Mouse (Mus musculus): ENCODE measurements around the gene Garnl3. TPM values are rescaled to one million over a fixed set of nuclear protein-coding genes. Genes with fewer than 3 reads are reported as not detected.

Garnl3 gene
- total and polyA plus RNA-seq, 2 experiments from 2014 or later: 49.8 to 114 TPM

- Histone ChIP-seq H3K9ac (no peak overlapping the region), H3K4me3 (ENCODE audit: low read depth, low read length) (no peak overlapping the region), H3K27ac (ENCODE audit: low read depth, low read length) (no peak overlapping the region), H3K9me3 (ENCODE audit: low read length) (no peaks in the 10 kb centered on the region), H3K4me2 (ENCODE audit: low read depth) (no peak overlapping the region), H3K4me1 (ENCODE audit: insufficient read depth) (no peaks in the 10 kb centered on the region), H3K36me3 (ENCODE audit: insufficient read depth) (peaks cover 63% of the 10 kb centered on the region), H3K27me3 (ENCODE audit: insufficient read depth, low read length) (no peaks in the 10 kb centered on the region)
- DNase-seq (no peak), ATAC-seq (no peak)
- 82% methylated on average over 4 of the region's 4 CpGs for WGBS
- no peak for TF ChIP-seq CTCF (IDR thresholded peaks at IDR 0.05; ENCODE audit: low read depth)
These were observed 33.8 kb upstream of the Garnl3 start for GRCm38 (mm10) chr2:33165229-33165628.

- DNase-seq: no peak
- H3K27me3 ChIP-seq (ENCODE audit: insufficient read depth, low read length): no peaks in the 10 kb centered on the region
- H3K27ac ChIP-seq (ENCODE audit: low read depth, low read length): no peak overlapping the region
- no peak for TF ChIP-seq CTCF (IDR thresholded peaks at IDR 0.05; ENCODE audit: low read depth)
- no peaks in the 10 kb centered on the region for H3K9me3 ChIP-seq (ENCODE audit: low read length)
- no peaks in the 10 kb centered on the region for H3K4me1 ChIP-seq (ENCODE audit: insufficient read depth)
- WGBS: 65% methylated on average over 3 of the region's 3 CpGs
- no peak overlapping the region for H3K4me2 ChIP-seq (ENCODE audit: low read depth)
- no peak overlapping the region for H3K9ac ChIP-seq
- H3K4me3 ChIP-seq (ENCODE audit: low read depth, low read length): no peak overlapping the region
- no peak for ATAC-seq
- H3K36me3 ChIP-seq (ENCODE audit: insufficient read depth): peaks cover 66% of the 10 kb centered on the region
These were observed 33.2 kb upstream of the Garnl3 start for GRCm38 (mm10) chr2:33164646-33165045.

- Histone ChIP-seq H3K4me2 (ENCODE audit: low read depth) (no peak overlapping the region), H3K36me3 (ENCODE audit: insufficient read depth) (peaks cover 65% of the 10 kb centered on the region), H3K27ac (ENCODE audit: low read depth, low read length) (no peak overlapping the region), H3K4me1 (ENCODE audit: insufficient read depth) (no peaks in the 10 kb centered on the region), H3K9ac (no peak overlapping the region), H3K27me3 (ENCODE audit: insufficient read depth, low read length) (no peaks in the 10 kb centered on the region), H3K9me3 (ENCODE audit: low read length) (no peaks in the 10 kb centered on the region), H3K4me3 (ENCODE audit: low read depth, low read length) (no peak overlapping the region)
- WGBS: 69% methylated on average over 2 of the region's 2 CpGs
- DNase-seq (no peak), ATAC-seq (no peak)
- TF ChIP-seq CTCF (IDR thresholded peaks at IDR 0.05; ENCODE audit: low read depth): no peak
These were observed 30.7 kb upstream of the Garnl3 start for GRCm38 (mm10) chr2:33162126-33162525.

GRCm38 (mm10) chr2:33160326-33160973 is 29.0 kb upstream of the Garnl3 start:
- ATAC-seq (no peak), DNase-seq (no peak)
- no peak for TF ChIP-seq CTCF (IDR thresholded peaks at IDR 0.05; ENCODE audit: low read depth)
- H3K27me3 ChIP-seq (ENCODE audit: insufficient read depth, low read length): no peaks in the 10 kb centered on the region
- H3K9me3 ChIP-seq (ENCODE audit: low read length): no peaks in the 10 kb centered on the region
- H3K27ac ChIP-seq (ENCODE audit: low read depth, low read length): no peak overlapping the region
- H3K4me3 ChIP-seq (ENCODE audit: low read depth, low read length): no peak overlapping the region
- H3K4me1 ChIP-seq (ENCODE audit: insufficient read depth): no peaks in the 10 kb centered on the region
- no peak overlapping the region for H3K9ac ChIP-seq
- no peak overlapping the region for H3K4me2 ChIP-seq (ENCODE audit: low read depth)
- 75% methylated on average over 12 of the region's 12 CpGs for WGBS
- peaks cover 69% of the 10 kb centered on the region for H3K36me3 ChIP-seq (ENCODE audit: insufficient read depth)

- Histone ChIP-seq H3K27me3 (ENCODE audit: insufficient read depth, low read length) (no peaks in the 10 kb centered on the region), H3K27ac (ENCODE audit: low read depth, low read length) (no peak overlapping the region), H3K36me3 (ENCODE audit: insufficient read depth) (peaks cover 66% of the 10 kb centered on the region), H3K4me3 (ENCODE audit: low read depth, low read length) (no peak overlapping the region), H3K4me1 (ENCODE audit: insufficient read depth) (no peaks in the 10 kb centered on the region), H3K9me3 (ENCODE audit: low read length) (no peaks in the 10 kb centered on the region), H3K4me2 (ENCODE audit: low read depth) (no peak overlapping the region), H3K9ac (no peak overlapping the region)
- 90% methylated on average over 7 of the region's 7 CpGs for WGBS
- no peak for DNase-seq
- ATAC-seq: no peak
- TF ChIP-seq CTCF (IDR thresholded peaks at IDR 0.05; ENCODE audit: low read depth): no peak
These were observed 28.1 kb upstream of the Garnl3 start for GRCm38 (mm10) chr2:33159593-33159992.

- WGBS: 86% methylated on average over 6 of the region's 6 CpGs
- Histone ChIP-seq H3K4me1 (ENCODE audit: insufficient read depth) (no peaks in the 10 kb centered on the region), H3K4me2 (ENCODE audit: low read depth) (no peak overlapping the region), H3K4me3 (ENCODE audit: low read depth, low read length) (no peak overlapping the region), H3K27ac (ENCODE audit: low read depth, low read length) (no peak overlapping the region), H3K27me3 (ENCODE audit: insufficient read depth, low read length) (no peaks in the 10 kb centered on the region), H3K36me3 (ENCODE audit: insufficient read depth) (peaks cover 65% of the 10 kb centered on the region), H3K9me3 (ENCODE audit: low read length) (no peaks in the 10 kb centered on the region), H3K9ac (no peak overlapping the region)
- DNase-seq (no peak), ATAC-seq (no peak)
- no peak for TF ChIP-seq CTCF (IDR thresholded peaks at IDR 0.05; ENCODE audit: low read depth)
These were observed 27.4 kb upstream of the Garnl3 start for GRCm38 (mm10) chr2:33158895-33159294.

DNA sequence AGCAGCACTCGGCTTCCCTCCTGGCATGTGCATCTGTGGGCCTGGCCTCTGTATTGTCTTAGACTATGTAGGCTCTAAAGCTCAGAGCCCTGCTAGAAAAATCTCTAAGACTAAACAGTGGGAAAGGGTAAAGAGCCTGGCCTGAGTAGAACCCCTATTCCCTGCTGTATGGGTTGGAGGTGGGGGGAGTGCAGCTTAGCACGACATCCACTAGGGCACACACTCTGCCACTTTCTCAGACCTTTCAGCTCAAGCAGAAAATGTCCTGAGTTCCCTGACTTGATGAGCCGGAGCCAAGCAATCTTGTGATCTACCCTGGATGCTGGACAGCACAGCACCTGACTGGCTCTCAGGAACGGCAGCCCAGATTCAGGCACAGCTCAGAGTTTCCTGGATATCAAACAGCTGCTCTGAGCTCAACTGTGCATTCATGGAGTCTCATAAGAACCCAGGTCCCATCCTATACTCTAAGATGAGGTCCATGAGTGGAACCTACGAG is 24.9 kb upstream of the Garnl3 start:
- no peak overlapping the region for H3K4me3 ChIP-seq (ENCODE audit: low read depth, low read length)
- H3K9me3 ChIP-seq (ENCODE audit: low read length): no peaks in the 10 kb centered on the region
- H3K9ac ChIP-seq: no peak overlapping the region
- TF ChIP-seq CTCF (IDR thresholded peaks at IDR 0.05; ENCODE audit: low read depth): no peak
- peaks cover 56% of the 10 kb centered on the region for H3K36me3 ChIP-seq (ENCODE audit: insufficient read depth)
- ATAC-seq (no peak), DNase-seq (no peak)
- no peak overlapping the region for H3K27ac ChIP-seq (ENCODE audit: low read depth, low read length)
- no peaks in the 10 kb centered on the region for H3K27me3 ChIP-seq (ENCODE audit: insufficient read depth, low read length)
- WGBS: 79% methylated on average over 5 of the region's 5 CpGs
- no peaks in the 10 kb centered on the region for H3K4me1 ChIP-seq (ENCODE audit: insufficient read depth)
- H3K4me2 ChIP-seq (ENCODE audit: low read depth): no peak overlapping the region
